Mouse (Mus musculus): Measurements from ENCODE around the gene Mdm2.

Gene Mdm2

DNA sequence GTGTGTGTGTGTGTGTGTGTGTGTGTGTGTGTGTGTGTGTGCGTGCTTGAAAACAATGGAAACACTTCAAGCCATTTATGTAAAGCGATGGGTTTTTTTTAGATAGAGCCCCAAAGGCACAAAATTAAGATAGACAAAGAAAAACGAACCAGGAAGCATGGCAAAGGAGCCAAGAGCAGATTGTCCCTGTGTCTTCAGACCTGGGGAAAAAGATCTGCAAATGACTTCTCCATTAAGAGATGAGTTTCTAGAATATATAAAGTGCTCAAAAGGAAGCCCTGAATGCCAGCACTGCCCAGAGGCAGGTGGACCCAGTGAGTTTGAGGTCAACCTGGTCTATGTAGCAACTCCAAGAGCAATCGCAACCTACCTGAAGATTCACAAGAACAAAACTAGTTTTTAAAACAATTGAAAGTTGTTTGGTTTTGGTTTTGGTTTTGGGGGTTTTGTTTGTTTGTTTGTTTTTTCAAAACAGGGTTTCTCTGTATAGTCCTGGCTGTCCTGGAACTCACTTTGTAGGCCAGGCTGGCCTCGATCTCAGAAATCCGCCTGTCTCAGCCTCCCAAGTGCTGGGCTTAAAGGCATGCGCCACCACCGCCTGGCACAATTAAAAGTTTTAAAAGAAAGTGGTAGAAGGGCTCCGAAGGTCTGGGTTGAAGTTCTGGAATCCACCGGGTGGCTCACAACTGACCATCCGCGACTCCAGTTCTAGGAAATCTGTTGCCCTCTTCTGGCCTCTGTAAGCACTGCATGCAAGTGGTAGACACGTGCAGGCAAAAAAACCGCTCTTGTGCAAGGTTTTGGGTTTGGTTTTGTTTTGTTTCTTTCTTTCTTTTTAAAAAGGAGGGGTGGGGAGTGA lies 28.3 kb downstream of the Mdm2 start:
- DNase-seq: peak; percentile 60 to 82

DNA sequence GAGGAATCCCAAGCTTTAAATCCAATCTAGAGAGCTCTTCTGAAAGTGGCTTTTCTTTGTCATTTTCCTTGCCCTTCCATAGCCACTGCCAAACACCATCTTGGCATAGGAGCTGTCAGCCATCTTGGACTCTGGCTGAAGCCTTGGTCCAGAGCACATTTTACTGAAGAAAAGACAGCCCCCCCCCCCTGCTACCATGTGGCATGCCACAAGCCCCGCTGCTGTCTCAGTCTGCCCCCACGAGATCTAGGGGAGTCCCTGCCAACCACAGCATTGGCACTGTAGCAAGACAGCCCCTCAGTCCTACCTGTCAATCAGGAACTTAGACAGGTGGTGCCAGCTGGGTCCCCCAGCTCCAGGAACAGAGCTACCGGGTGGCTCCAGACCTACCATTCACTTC lies 29.0 kb downstream of the Mdm2 start:
- no peak for DNase-seq

DNA sequence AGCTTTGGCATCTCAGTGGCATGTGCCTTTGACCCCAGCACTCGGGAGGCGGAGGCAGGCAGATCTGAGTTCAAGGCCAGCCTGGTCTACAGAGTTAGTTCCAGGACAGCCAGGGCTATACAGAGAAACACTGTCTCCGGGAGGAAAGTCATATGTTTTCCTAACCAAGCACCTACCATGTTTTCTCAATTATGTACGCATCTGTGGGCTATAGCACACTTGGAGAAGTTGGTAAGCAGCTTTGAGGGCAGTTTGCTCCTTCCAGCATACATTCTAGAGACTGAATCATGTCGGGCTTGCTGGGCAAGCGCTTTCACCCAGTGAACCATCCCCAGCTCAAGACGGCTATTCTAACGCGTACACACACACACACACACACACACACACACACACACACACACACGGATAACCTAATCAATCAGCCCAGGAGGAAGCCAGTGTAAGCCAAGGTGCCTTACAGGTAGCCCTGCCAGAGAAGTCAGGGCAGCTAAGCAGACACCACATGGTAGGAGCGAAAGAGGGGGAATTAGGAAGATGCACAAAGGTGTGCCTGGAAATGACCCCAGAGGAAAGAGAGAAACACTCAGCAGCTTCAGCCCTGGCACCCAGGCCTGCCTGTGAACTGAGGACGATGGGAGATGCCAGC lies 29.6 kb downstream of the Mdm2 start:
- DNase-seq: no peak

DNA sequence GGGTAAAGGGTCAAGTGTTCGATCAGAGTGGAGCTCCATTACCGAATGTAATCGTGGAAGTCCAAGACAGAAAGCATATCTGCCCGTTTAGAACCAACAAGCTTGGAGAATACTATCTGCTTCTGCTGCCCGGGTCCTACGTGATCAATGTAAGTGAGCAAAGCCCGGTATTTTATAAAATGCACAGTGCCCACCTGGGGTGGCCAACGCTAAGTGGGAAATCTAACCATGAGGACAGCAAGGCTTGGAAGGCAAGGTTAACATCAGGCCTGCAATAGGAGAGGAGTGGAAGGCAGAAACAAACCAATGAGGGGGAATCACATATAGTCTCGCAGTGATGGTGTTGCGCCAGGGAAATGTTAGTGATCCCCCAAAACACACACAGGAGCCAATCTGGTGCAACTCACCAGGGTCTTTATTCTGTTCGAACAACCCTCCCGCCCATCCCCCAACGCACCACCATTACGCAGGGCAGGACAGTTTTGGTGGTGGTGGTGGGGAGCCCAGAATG lies 30.5 kb downstream of the Mdm2 start:
- DNase-seq: no peak

DNA sequence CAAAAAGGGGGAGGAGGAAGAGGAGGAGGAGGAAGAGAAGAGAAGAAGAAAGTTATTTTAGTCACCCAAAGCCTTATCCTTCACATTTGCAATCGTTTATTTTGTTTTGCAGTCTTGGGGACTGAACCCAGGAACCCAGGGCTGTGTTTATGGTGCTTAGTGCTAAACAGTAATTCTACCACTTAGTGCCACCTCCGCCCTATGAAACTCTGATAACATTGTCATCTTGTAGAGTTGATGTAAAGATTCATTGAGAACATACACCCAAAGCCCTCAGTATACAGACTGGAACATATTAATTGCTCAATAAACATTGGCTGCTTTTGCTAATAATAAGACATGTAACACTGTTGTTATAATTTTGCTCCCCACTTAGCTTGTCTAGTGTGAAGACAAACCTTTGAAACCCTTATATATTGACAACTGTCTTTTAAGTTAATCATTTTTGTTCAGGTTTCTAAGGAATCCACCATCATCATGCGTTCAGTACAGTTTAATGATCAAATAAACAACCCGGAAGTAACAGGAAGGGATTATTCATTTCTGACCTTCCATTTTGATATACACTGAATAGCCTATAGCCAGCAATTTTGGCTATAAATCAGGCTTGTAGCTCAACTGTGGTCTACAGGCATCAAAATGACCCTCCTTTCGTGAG lies 31.4 kb downstream of the Mdm2 start:
- DNase-seq: no peak

DNA sequence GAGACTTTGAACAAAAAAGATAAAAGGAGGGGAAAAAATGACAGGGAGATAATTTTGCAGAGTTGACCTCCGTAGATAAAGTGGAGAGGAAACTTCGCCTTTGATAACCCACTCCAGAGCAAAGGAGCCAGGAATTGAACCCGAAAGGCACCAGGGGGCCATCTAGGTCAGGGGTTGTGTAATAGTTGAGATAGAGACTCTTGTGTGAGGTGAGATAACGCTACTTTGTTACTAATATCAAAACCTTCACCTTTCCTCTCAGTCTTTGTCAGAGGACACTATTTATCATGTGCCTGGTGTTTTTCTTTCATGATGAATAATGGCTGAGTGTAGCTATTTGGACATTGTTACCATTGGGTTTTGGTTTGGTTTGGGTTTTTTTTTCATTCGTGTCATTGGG lies 32.2 kb downstream of the Mdm2 start:
- no peak for DNase-seq

DNA sequence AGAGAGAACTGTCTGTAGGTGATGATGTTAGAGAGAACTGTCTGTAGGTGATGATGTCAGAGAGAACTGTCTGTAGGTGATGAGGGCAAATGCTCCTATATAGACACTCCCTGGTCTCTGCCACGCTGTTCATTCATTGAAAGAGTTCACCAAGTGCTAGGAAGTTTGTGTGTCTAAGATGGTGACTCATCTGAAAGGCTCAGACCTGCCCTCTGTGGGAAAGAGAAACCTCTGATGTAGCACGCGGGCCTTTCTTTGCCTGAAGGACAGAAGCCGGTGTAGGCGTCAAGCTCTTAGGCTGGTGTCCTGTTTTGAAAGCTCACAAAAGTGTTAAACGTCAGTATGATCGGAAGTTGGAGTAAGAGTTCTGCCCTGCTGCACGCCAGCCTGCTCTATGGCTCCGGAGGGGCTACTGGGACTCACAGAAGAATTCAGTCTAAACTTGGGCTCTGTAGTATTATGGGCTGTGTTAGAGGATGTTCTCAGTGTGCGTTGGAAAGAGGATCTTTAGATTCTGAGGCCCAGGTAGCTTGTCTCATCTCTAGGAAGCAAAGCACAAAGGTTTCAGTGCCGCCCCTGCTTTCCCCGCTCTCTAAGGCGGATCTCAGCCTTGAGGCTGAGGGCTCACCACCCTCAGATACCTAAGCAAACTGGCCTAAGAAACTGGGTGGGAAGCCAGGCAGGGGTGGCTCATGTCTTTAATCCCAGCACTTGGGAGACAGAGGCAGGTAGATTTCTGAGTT lies 32.9 kb downstream of the Mdm2 start:
- DNase-seq: no peak

DNA sequence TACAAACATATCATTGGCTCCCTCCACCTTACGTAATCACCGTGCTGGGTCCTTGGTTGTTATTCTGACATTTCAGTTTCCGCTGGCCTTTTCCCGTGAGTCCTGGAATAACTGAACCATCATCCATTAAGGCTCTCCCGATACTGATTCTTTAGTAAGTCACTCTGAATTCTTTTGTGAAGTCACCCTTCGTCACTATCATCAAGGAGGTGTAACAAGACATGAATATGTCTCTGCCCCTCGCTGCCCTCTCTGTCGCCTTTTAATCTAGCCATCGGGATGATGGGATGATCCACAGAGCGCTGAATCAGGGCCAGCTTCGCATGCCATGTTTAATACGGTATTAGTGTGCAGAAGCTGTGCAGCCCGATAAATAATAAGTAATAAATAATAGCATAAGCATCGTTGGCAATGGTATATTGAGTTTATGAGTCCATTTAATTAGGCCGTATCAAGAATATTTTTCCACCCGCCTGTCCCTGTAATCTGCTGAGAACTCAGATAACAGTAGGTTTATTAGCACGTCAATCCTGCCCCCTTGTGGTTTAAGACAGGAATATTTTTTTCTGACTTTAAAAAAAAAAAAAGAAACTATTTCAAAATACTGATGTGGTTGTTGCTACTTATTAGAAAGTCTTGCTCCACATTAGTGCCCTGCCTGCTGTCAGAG lies 33.8 kb downstream of the Mdm2 start:
- DNase-seq: peak; percentile 22 to 36

DNA sequence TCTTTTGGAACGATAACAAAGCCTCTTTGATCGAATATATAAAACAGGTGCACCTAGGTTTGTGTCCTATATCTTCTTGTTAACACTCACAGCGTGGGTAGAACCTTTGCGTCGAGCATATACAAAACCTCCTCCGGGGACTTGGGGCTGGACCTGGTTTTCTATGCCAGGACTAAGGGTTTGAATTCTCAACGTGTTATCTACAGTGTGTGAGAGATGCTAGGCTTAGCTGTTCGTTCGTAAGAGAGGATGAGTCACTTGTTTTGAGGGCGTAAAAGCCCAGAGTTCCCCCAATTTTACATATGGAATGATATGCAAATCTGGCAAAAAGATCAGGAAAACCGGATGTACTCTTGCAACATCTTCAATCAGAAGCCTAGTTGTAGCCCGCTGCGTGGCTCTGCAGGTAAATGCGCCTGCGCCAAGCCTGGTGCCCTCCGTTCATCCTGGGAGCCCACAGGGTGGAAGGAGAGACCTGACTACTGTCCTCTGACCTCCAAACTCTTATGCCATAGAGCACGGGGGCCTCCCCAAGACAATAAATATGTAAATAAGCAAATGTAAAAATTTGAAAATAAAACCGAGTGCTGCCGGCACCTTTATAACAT lies 34.4 kb downstream of the Mdm2 start:
- peak in 1 of 2 experiments; percentile 22 for DNase-seq

DNA sequence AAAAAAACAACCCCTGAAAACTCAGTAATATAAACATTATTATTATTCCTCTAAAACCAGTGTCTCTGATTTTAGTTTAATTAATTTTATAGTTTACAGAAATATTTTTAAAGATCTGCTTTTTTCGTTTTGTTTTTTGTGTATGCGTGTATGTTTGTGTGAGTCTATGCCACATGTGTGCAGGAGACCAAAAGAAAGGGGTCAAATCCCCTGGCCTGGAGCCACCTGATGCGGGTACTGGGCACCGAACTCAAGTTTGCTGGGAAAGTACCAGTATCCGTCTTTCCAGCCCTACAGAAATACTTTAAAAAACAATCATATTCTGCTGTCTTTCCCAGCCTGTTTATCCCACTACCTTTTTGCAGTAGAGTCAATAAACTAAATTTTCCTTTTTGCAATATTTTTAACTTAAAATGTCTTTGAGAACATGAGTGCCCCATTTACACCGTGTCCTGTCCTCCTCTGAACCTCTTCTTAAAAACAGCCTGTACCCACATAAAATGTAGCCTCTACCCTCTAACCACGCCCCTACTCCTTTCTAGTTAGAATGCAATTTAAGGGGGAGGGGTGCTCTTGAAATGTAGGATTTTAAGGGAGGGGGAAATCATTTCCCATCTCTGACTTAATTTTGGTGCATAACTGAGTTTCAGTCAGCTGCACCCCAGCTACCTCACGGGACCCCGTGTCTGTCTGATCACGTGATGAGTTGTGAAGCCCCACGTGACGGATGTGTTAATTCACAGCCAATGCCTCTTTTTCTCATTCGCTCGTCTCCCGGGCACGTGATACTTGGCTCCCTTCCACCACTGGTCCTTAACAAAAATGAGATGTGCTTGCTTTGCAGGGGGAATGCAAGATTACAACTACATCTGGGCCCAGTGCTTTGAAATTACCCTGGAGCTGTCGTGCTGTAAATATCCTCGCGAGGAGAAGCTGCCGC lies 35.2 kb downstream of the Mdm2 start:
- peak; percentile 66 to 76 for DNase-seq

DNA sequence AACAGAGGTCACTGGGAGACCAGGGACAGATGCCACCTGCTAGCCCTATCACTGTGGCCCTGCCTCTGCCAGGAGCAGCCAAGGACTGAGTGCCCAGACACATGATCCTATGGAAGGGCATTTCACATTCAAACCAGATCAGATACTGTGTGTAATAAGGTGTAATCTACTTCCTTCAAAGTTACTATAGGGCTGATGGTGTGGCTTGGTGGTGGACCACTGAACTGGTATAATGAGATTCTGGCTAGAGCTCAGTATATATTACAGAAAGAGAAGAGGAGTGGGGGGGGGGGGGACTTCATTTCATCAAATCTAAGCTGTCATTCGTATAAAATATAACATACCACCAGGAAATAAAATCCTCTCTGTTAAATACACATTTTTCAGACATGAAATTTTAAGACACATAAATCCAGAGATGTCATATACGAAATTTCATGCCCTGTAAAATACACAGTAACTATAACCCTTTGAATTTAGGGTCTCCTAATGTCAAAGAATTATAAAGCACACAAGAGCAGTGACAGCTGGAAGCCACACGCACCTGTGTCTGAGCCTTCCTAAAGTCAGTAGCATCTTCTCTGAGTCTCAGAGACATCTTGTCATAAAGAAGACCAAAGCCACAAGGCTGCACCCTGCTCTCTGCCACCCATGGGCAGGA lies 36.1 kb downstream of the Mdm2 start:
- DNase-seq: no peak

DNA sequence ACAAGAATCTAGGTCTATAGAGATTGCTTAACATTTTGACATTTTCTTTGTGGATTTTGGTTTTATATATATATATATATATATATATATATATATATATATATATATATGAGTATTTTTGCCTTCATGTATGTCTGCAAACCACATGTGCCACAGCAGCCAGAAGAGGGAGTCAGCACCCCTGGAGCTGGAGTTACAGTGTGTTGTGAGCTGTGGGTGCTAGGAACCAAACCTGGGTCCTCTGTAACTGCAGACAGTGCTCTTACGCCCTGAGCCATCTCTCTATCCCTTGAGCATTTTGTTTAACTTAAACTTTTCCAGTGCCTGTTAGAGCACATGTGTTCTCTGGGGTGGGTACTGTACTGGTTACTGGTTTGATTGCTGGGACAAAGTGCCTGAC lies 36.6 kb downstream of the Mdm2 start:
- DNase-seq: no peak

DNA sequence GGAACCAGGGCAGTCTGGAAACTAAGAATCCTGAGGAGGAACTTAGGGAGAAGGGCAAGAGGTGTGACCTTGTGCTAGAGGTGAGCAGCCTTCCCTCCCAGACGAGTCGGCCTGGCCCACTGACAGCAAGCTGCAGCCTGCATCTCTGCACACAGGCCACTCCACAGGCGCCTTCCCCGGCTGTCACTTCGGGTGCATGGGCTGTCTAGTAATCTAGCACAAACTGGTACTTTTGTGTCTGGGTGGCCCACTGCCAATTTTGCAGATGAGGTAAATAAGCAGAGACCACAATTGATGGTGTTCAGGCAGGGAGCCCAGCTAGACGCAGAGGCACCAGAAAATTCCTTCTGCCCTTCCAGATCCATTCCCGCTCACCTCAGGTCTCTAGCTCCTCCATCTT lies 37.9 kb downstream of the Mdm2 start:
- DNase-seq: peak; percentile 35 to 37

DNA sequence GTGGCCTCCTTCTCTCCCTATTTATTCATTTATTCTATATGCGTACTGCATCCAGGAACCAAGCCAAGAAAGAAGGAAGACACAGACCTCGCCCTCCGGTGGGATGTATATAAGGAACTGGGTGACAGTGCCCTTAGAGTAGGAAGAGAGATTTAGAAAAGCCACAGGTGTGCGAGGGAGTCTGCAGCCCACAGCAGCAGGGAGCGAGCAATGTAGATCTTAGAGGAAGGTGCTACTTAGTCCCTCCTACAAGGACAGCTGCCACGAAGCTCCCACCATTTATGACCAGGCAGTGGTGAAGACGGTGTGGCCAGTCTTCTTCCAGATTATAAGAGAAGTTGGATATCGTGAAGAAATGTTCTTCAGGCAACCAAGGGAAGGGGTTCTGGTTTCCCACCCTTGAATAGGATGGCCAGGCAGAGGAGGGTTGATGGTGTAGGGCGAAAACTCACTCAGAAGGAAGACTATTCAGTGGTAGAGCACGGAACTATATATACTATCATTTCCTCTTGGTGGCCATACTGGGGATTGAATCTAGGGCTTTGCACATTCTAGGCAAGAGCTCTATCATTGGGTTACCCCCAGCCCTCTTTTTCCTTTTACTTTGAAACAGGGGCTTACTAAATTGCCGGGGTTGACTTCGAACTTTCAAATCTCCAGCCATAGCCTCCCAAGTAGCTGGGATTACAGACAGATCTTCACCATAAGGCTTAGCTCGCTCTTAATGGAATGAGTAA lies 38.5 kb downstream of the Mdm2 start:
- DNase-seq: no peak

DNA sequence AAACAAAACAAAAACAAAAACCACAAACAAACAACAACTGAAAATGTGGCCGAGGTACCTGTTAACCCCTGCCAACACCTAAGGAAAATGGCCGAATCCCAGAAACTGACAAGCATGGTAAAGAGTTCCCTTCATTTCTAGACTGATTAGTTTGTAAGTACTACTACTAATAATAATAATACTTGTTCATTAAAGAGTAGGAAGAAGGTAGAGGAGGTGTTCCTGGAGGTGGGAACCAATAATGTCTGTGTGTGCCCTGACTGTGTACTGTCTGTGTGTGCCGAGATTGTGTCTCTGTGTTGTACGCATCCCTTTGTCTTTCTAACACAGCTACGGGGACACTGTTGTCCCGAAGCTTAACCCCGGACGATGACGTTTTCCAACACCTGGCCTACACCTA lies 39.3 kb downstream of the Mdm2 start:
- no peak for DNase-seq

DNA sequence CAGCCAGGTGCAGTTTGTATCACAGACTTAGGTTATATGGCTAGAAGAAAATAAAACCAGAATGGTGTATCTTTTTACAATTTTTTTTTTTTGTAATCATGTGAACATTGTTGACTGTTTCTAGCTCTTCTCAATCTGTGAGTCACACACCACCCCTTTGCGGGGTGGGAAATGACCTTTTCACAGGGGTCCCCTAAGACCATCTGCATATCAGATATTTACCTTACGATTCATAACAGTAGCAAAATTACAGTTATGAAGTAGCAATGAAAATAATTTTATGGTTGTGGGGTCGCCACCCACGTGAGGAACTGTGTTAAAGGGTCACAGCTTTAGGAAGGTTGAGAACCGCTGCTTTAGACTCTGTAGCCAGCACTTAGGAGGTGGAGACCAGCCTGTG lies 39.8 kb downstream of the Mdm2 start:
- DNase-seq: no peak

DNA sequence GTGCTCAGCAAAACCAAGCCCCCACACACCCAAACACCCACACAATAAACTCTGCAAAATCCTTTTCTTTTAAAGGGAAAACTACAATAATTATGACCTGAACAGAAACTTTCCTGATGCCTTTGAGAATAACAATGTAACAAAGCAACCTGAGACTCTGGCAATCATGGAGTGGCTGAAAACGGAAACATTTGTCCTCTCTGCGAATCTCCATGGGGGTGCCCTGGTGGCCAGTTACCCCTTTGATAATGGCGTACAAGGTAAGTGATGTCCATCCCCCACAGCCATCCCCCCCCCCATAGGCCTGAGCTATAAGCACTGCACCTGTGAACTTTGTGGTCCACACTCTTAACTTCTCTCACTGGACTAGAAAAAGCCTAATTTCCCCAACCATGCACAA lies 40.5 kb downstream of the Mdm2 start:
- no peak for DNase-seq

DNA sequence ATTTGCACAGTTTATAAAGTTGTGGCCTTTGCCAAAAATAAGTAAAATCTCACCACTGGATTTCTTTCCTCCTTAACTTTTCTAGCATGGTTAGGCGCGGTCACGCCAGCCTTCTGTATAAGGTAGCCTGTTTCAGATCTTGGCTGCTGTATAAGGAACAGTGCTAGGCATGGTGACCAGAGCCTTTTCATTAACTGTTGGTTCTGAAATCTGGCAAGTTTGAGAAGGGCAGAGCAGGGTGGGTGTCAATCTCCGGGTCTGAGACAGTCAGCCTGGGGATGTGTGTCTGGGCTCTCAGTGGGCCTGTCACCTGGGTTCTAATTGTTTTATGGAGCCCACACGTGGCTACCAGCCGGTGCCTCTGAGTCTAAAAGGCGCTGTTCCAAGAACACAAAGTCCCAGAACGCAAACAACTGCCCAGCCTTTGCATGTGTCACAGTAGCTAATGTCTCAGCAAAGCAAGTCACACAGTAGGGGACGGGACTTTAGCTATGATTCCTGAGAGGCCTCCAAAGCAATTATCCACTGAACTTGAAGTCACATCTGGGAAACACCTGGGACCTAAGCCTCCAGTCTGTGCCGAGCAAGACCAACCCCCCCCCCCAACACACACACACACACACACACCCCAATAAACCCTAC lies 41.0 kb downstream of the Mdm2 start:
- peak in 1 of 2 experiments; percentile 61 for DNase-seq

Data from kidney, postnatal 36 days (tissue).